Mouse (Mus musculus) left cerebral cortex, postnatal 14 days (tissue): ENCODE measurements at regions not wholly inside any gene's neighbourhood (a gene's known extent, or its start where the extent isn't known, plus 50 kb on each side); places are given as distances from the start of the nearest gene placed in this dataset.

Experiments used
- DNase-seq, 2 experiments: peaks; one replicate each; pipeline ENCODE4 v3.0.0; 2021 to 2022; ENCODE audit warnings: low spot score in 2 of 2, mixed read lengths in 1 of 2
- intact Hi-C: fragments of 180-260 bp; cut with DNase I; formaldehyde crosslinking; loops from one replicate; pipeline ENCODE4 v1.15.1; 2025

- DNase-seq, result no peak
- intact Hi-C loops, result no loop called here
Observed at GRCm38 (mm10) chr14:25357805-25358204, 101.2 kb upstream of the Zmiz1 start.

- DNase-seq, result no peak
- intact Hi-C loops, result no loop called here
Observed at GRCm38 (mm10) chr14:25359824-25360294, 99.1 kb upstream of the Zmiz1 start.

GRCm38 (mm10) chr14:25360726-25361125, 98.3 kb upstream of the Zmiz1 start:
- DNase-seq, result peak in 1 of 2 experiments; percentile 35
- intact Hi-C loops, result no loop called here

- intact Hi-C loops, result no loop called here
- DNase-seq, result no peak
Observed at GRCm38 (mm10) chr14:25361129-25361528, 97.9 kb upstream of the Zmiz1 start.

- no peak for DNase-seq
- intact Hi-C loops, result no loop called here
Observed at GRCm38 (mm10) chr14:25362771-25363170, 96.2 kb upstream of the Zmiz1 start.

- intact Hi-C loops, result no loop called here
- DNase-seq, result no peak
Observed at GRCm38 (mm10) chr14:25365226-25365800, 93.7 kb upstream of the Zmiz1 start.

- intact Hi-C loops, result no loop called here
Observed at GRCm38 (mm10) chr14:25366009-25366408, 93.0 kb upstream of the Zmiz1 start.

GRCm38 (mm10) chr14:25370306-25371020, 88.5 kb upstream of the Zmiz1 start:
- no peak for DNase-seq
- intact Hi-C loops, result loop anchor here (10.0 kb wide), 1 partner anchor 876 kb away; no protein-coding TSS in a partner anchor

More at GRCm38 (mm10) chr14:25366009-25366408, 93.0 kb upstream of the Zmiz1 start:
- peak in 1 of 2 experiments; percentile 45 for DNase-seq

GRCm38 (mm10) chr14:25371021-25371400, 88.0 kb upstream of the Zmiz1 start:
- intact Hi-C loops, result loop anchor here (10.0 kb wide), 1 partner anchor 876 kb away; no protein-coding TSS in a partner anchor
- DNase-seq, result no peak

GRCm38 (mm10) chr14:25371661-25372060, 87.3 kb upstream of the Zmiz1 start:
- DNase-seq, result peak; percentile 45 to 66
- intact Hi-C loops, result loop anchor here (10.0 kb wide), 1 partner anchor 877 kb away; no protein-coding TSS in a partner anchor

- DNase-seq, result no peak
- intact Hi-C loops, result loop anchor here (10.0 kb wide), 1 partner anchor 878 kb away; no protein-coding TSS in a partner anchor
Observed at GRCm38 (mm10) chr14:25372581-25372980, 86.4 kb upstream of the Zmiz1 start.

GRCm38 (mm10) chr14:25373167-25373566, 85.8 kb upstream of the Zmiz1 start:
- DNase-seq, result no peak
- intact Hi-C loops, result loop anchor here (10.0 kb wide), 1 partner anchor 878 kb away; no protein-coding TSS in a partner anchor

- no peak for DNase-seq
- intact Hi-C loops, result loop anchor here (10.0 kb wide), 1 partner anchor 880 kb away; no protein-coding TSS in a partner anchor
Observed at GRCm38 (mm10) chr14:25375001-25375400, 84.0 kb upstream of the Zmiz1 start.

- intact Hi-C loops, result loop anchor here (10.0 kb wide), 1 partner anchor 882 kb away; no protein-coding TSS in a partner anchor
- DNase-seq, result no peak
Observed at GRCm38 (mm10) chr14:25377091-25377490, 81.9 kb upstream of the Zmiz1 start.

GRCm38 (mm10) chr14:25377554-25377899, 81.5 kb upstream of the Zmiz1 start:
- no peak for DNase-seq
- intact Hi-C loops, result loop anchor here (10.0 kb wide), 1 partner anchor 883 kb away; no protein-coding TSS in a partner anchor

- DNase-seq, result peak; percentile 79 to 88
- intact Hi-C loops, result loop anchor here (2.0 to 10.0 kb wide), 3 partner anchors 59 to 883 kb away; partner anchors contain the start of gene Zmiz1
Observed at GRCm38 (mm10) chr14:25377900-25378716, 80.9 kb upstream of the Zmiz1 start.

- intact Hi-C loops, result loop anchor here (2.0 to 10.0 kb wide), 3 partner anchors 60 to 884 kb away; partner anchors contain the start of gene Zmiz1
- peak; percentile 19 to 62 for DNase-seq
Observed at GRCm38 (mm10) chr14:25378717-25379224, 80.2 kb upstream of the Zmiz1 start.

- intact Hi-C loops, result no loop called here
- no peak for DNase-seq
Observed at GRCm38 (mm10) chr14:25383169-25383824, 75.7 kb upstream of the Zmiz1 start.

GRCm38 (mm10) chr14:25385644-25386043, 73.3 kb upstream of the Zmiz1 start:
- intact Hi-C loops, result no loop called here

More at GRCm38 (mm10) chr14:25385644-25386043, 73.3 kb upstream of the Zmiz1 start:
- no peak for DNase-seq
